Mouse (Mus musculus): Measurements from ENCODE around the gene Pdcd4.

DNA sequence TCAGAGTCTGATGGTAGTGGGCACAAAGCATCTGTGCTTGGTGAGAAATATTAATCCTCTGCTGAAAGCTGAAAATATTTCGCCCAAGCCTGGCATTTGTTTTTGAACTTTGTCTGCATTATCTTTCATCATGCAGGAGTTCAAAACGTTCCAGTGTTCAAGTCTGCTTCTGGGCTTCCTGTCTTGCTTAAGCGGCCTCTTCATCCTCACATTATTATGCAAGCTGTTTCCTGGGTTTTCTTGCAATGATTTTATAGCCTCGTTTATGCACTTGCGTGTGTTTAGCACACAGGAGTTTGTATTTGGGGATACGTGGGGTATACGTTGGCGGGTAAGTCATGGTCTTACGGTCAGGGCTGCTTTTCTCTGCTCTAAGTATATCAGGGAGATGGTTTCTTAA, 3.7 kb upstream of the Pdcd4 start:
- TF ChIP-seq CTCF (IDR thresholded peaks at IDR 0.05; ENCODE audit: low read depth) (no peak), EP300 (IDR thresholded peaks at IDR 0.05; ENCODE audit: low read depth) (no peak)
